Mouse (Mus musculus) fat pad, adult 2 months (tissue): ENCODE data around the gene Ccdc116.
A peak's percentile ranks its signal among the peaks of the same experiment; 100 is the strongest.
"Not testable (repeated sequence)": the region's sequence is repeated elsewhere in the genome, so short reads cannot be mapped to it uniquely, and the experiment has no call there.

Experiments
- DNase-seq: peaks from one replicate; pipeline ENCODE4 v3.0.0-alpha.2; 2011; ENCODE audit warnings: low read depth, low spot score; ENCODE audit errors: extremely low read depth

Ccdc116 gene

GRCm38 (mm10) chr16:17146772-17147235, at the start of gene Ccdc116:
Ccdc116 (minus strand) TSS chr16:17147229.
- no peak for DNase-seq

DNA sequence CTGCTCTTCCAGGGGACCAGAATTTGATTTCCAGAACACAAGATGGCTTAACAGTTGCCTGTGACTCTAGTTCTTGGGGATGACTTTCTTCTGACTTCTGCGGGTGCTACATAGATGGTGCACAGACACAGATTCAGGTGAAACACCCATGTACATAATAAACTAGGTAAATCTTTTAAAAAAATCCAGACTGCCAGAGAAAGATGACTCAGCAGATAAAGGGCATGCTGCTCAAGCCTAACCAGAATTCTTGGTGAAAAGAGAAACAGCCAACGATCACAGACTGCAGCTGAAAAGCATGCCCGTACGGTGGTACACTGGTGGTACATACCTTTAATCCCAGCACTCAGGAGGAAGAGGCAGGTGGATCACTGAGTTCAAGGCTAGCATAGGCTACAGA, 46.8 kb upstream of the Ccdc116 start:
- no peak for DNase-seq

GRCm38 (mm10) chr16:17185475-17185874, 38.4 kb upstream of the Ccdc116 start:
- no peak for DNase-seq

- no peak for DNase-seq
Measured at GRCm38 (mm10) chr16:17183003-17183402, 36.0 kb upstream of the Ccdc116 start.

- no peak for DNase-seq
Measured at GRCm38 (mm10) chr16:17182136-17182535, 35.1 kb upstream of the Ccdc116 start.

- DNase-seq, result peak; percentile 71
Measured at GRCm38 (mm10) chr16:17181382-17181781, 34.4 kb upstream of the Ccdc116 start.

- DNase-seq, result no peak
Measured at GRCm38 (mm10) chr16:17179706-17180105, 32.7 kb upstream of the Ccdc116 start.

GRCm38 (mm10) chr16:17177623-17178170, 30.7 kb upstream of the Ccdc116 start:
- DNase-seq, result no peak

DNA sequence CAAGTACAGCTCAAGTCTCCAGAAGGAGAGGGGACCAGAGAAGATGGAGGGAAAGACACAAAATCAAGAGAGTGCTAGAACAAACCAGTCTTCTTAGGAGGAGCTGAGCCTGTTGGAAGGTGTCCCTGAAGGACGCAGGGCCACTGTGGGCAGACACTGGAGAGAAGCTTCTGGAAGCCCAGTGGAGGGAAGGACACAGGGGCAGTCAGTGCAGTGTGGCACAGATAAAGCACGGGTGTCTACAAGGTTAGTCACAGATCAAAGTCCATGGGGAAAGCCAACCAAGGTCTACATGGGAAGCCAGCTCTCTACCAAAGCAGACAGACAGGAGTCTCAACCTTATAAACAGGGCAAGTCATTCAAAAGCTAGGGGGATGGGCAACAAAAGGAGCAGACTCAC, 28.7 kb upstream of the Ccdc116 start:
- DNase-seq, result no peak

DNA sequence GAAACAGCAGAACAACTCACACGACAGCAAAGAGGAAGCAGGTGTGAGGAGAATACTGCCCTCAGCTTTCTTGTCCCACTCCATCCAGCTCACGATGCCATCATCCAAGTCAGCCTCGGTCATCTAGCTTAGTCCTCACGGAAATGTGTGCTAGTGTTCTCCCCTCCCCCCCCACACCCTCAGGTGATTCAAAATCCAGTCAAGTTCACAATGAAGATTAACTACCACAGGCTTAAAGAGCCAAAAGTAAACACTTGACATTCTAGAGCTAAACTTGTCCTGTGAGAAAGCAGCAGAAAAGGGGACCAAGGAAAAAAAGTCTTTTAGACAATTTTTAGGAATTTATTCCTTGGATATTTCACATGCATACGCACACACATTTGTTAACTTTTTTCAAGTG, 21.0 kb upstream of the Ccdc116 start:
- no peak for DNase-seq

DNA sequence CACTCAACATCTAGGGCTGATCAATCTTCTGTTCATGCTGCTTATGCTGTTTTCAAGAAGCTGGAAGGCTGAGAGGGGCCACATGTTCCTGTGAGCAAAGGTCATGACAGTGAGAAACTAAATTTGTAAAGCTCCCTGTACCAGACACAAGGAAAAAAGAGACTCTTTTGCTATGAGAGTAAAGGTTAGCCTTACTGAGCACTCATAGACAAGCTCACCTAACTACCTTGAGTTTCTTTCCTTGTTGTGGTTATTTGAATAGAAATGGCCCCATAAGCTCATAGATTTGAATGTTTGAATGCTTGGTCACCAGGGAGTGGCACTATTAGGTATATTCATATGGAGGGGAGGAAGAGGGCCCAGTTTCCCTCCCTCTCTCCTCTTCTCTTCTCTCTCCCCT, 20.1 kb upstream of the Ccdc116 start:
- DNase-seq, result no peak

DNA sequence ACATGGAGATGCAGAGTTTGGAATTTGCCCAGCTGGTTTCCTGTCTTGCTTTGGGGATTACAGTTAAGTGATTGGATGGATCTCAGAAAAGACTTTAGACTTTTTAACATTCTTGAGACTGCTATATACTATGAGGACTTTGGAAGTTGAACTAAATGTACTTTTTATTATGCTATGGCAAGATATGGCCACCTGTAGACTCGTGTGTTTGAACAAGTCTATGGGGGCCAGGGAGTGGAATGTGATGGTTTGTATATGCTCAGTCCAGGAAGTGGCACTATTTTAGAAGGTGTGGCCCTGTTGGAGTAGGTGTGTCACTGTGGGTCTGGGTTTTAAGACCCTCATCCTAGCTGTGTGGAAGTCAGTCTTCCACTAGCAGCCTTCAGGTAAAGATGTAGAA, 18.4 kb upstream of the Ccdc116 start:
- DNase-seq, result not testable (repeated sequence)

- DNase-seq, result no peak
Measured at GRCm38 (mm10) chr16:17154346-17154745, 7.3 kb upstream of the Ccdc116 start.

DNA sequence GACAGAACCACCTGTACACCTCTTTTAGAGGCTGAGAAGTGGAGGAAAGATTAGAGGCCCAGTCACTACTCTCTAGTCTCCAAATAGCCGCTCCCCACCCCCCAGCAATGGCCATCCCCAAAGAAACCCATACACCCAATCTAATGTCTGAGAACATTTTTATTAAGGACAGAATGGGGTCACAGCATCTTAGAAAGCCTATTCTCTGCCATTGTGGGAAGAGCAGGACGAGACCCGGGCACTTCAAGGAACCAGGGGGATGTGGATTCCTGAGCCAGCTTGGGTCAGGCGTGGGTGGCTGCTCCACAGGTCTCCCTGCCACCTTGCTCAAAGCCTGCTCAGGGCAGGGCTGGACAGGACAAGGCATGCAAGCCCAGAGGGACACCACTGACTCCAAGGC, 4.8 kb upstream of the Ccdc116 start:
- DNase-seq, result no peak

- no peak for DNase-seq
Measured at GRCm38 (mm10) chr16:17150520-17151258, 3.7 kb upstream of the Ccdc116 start.

- DNase-seq, result no peak
Measured at GRCm38 (mm10) chr16:17148084-17148483, 1.1 kb upstream of the Ccdc116 start.

GRCm38 (mm10) chr16:17147391-17147929, 431 bp upstream of the Ccdc116 start:
- no peak for DNase-seq

DNA sequence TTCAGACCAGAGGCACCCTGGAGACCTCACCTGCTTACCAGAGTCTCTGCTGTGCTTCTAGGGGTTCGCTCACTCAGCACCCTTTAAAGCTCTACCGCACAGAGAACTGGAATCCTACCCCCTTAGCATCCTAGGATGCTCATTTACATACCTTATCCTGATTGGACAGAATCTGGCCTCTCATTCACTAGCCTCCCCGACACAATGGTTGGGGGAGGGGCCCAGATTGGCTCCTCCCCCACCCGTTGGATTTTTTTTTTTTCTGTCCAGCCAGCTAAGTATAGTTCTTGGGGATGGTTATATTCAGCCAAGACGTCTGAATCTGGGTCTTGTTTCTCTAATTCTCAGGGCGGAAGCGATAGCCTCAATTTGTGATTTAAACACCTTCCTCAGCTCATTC, 2.7 kb downstream of the Ccdc116 start, which contains the start of gene Ydjc:
TSS of gene Ydjc (plus strand) at position 283 of the 400 bp plus-strand sequence.
- DNase-seq, result no peak

GRCm38 (mm10) chr16:17137355-17137754, 9.7 kb downstream of the Ccdc116 start:
- no peak for DNase-seq

DNA sequence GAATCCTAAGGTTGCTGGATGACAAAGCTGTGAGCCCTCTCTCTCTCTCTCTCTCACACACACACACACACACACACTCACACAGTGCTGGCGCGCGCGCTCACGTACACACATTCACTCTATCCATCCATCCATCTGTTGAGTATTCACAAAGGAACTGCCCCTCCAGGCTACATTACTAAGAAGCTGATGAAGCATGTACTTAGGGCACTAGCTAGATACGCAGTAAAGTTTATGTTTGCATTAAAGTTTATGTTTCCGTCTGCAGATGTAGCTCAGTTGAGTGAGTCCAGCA, 14.2 kb downstream of the Ccdc116 start:
- DNase-seq, result no peak

- DNase-seq, result no peak
Measured at GRCm38 (mm10) chr16:17132089-17132905, 14.7 kb downstream of the Ccdc116 start, which contains the start of gene Sdf2l1. Sdf2l1 (minus strand) TSS chr16:17132383.
